Mouse (Mus musculus): Measurements from ENCODE around the gene H2al1e.
A peak's percentile ranks its signal among the peaks of the same experiment; 100 is the strongest.
"Not testable (repeated sequence)": the region's sequence is repeated elsewhere in the genome, so short reads cannot be mapped to it uniquely, and the experiment has no call there.

Gene H2al1e

GRCm38 (mm10) chrX:11311634-11312033 is at the start of gene H2al1e:
Gene H2al1e (plus strand): TSS chrX:11311934.
- not testable (repeated sequence) for DNase-seq (ENCODE audit: low spot score in 2 of 2)

GRCm38 (mm10) chrX:11264918-11265317 is 46.8 kb upstream of the H2al1e start:
- DNase-seq (ENCODE audit: low spot score in 2 of 2), result no peak

- DNase-seq (ENCODE audit: low spot score in 2 of 2), result no peak
Measured at GRCm38 (mm10) chrX:11267791-11268190, 43.9 kb upstream of the H2al1e start.

- DNase-seq (ENCODE audit: low spot score in 2 of 2), result peak in 1 of 2 experiments; percentile 32
Measured at GRCm38 (mm10) chrX:11269074-11269473, 42.7 kb upstream of the H2al1e start.

GRCm38 (mm10) chrX:11273190-11273589 is 38.5 kb upstream of the H2al1e start:
- no peak for DNase-seq (ENCODE audit: low spot score in 2 of 2)

- DNase-seq (ENCODE audit: low spot score in 2 of 2), result no peak
Measured at GRCm38 (mm10) chrX:11277083-11277482, 34.7 kb upstream of the H2al1e start.

GRCm38 (mm10) chrX:11280741-11281140 is 31.0 kb upstream of the H2al1e start:
- DNase-seq (ENCODE audit: low spot score in 2 of 2), result no peak

GRCm38 (mm10) chrX:11288306-11288882 is 23.3 kb upstream of the H2al1e start:
- DNase-seq (ENCODE audit: low spot score in 2 of 2), result no peak

- DNase-seq (ENCODE audit: low spot score in 2 of 2), result no peak
Measured at GRCm38 (mm10) chrX:11289244-11289643, 22.5 kb upstream of the H2al1e start.

GRCm38 (mm10) chrX:11298957-11299356 is 12.8 kb upstream of the H2al1e start, which contains the start of gene H2al1a:
Gene H2al1a (plus strand): TSS chrX:11299257.
- not testable (repeated sequence) for DNase-seq (ENCODE audit: low spot score in 2 of 2)

- DNase-seq (ENCODE audit: low spot score in 2 of 2), result not testable (repeated sequence)
Measured at GRCm38 (mm10) chrX:11302132-11302531, 9.6 kb upstream of the H2al1e start, which contains the start of gene H2al1b. Gene H2al1b (plus strand): TSS chrX:11302432.

GRCm38 (mm10) chrX:11305355-11305754 is 6.4 kb upstream of the H2al1e start, which contains the start of gene H2al1c:
Gene H2al1c (plus strand): TSS chrX:11305655.
- DNase-seq (ENCODE audit: low spot score in 2 of 2), result not testable (repeated sequence)

- DNase-seq (ENCODE audit: low spot score in 2 of 2), result not testable (repeated sequence)
Measured at GRCm38 (mm10) chrX:11308524-11308923, 3.2 kb upstream of the H2al1e start, which contains the start of gene H2al1d. Gene H2al1d (plus strand): TSS chrX:11308824.

- not testable (repeated sequence) for DNase-seq (ENCODE audit: low spot score in 2 of 2)
Measured at GRCm38 (mm10) chrX:11314858-11315257, 3.1 kb downstream of the H2al1e start, which contains the start of gene H2al1f. Gene H2al1f (plus strand): TSS chrX:11315158.

GRCm38 (mm10) chrX:11317956-11318355 is 6.2 kb downstream of the H2al1e start, which contains the start of gene H2al1g:
Gene H2al1g (plus strand): TSS chrX:11318256.
- DNase-seq (ENCODE audit: low spot score in 2 of 2), result not testable (repeated sequence)

- DNase-seq (ENCODE audit: low spot score in 2 of 2), result not testable (repeated sequence)
Measured at GRCm38 (mm10) chrX:11321192-11321591, 9.5 kb downstream of the H2al1e start, which contains the start of gene H2al1h. Gene H2al1h (plus strand): TSS chrX:11321492.

GRCm38 (mm10) chrX:11324359-11324758 is 12.6 kb downstream of the H2al1e start, which contains the start of gene H2al1i:
Gene H2al1i (plus strand): TSS chrX:11324659.
- DNase-seq (ENCODE audit: low spot score in 2 of 2), result not testable (repeated sequence)

GRCm38 (mm10) chrX:11327522-11327921 is 15.8 kb downstream of the H2al1e start, which contains the start of gene H2al1j:
Gene H2al1j (plus strand): TSS chrX:11327822.
- DNase-seq (ENCODE audit: low spot score in 2 of 2), result not testable (repeated sequence)

- peak in 1 of 2 experiments; percentile 3 for DNase-seq (ENCODE audit: low spot score in 2 of 2)
Measured at GRCm38 (mm10) chrX:11345762-11346161, 34.0 kb downstream of the H2al1e start.

GRCm38 (mm10) chrX:11346756-11347155 is 35.0 kb downstream of the H2al1e start:
- DNase-seq (ENCODE audit: low spot score in 2 of 2), result no peak

GRCm38 (mm10) chrX:11360823-11361222 is 49.1 kb downstream of the H2al1e start:
- no peak for DNase-seq (ENCODE audit: low spot score in 2 of 2)

- DNase-seq (ENCODE audit: low spot score in 2 of 2), result no peak
Measured at GRCm38 (mm10) chrX:11361261-11361660, 49.5 kb downstream of the H2al1e start.

Data from frontal cortex, postnatal 14 days (tissue).